Mouse (Mus musculus): ENCODE data around the gene Gramd1b. TPM values are rescaled to one million over a fixed set of nuclear protein-coding genes. Genes with fewer than 3 reads are reported as not detected.

The Gramd1b gene
- polyA plus RNA-seq, 1 experiment, result 0.02 TPM

- TF ChIP-seq GATA1 (IDR thresholded peaks at IDR 0.05; ENCODE audit: low read length) (no peak), TAL1 (IDR thresholded peaks at IDR 0.05; ENCODE audit: low read length) (no peak)
- H3K27me3 ChIP-seq (ENCODE audit: control insufficient read depth), result no peaks in the 10 kb centered on the region
- H3K36me3 ChIP-seq (ENCODE audit: control insufficient read depth), result no peaks in the 10 kb centered on the region
- H3K4me3 ChIP-seq (replicated peaks), result no peak overlapping the region
- no peaks in the 10 kb centered on the region for H3K9me3 ChIP-seq (ENCODE audit: control insufficient read depth, low read length)
- H3K4me1 ChIP-seq (ENCODE audit: control insufficient read depth), result no peaks in the 10 kb centered on the region
These were observed 140.3 kb downstream of the Gramd1b start for GRCm38 (mm10) chr9:40390904-40391303.

GRCm38 (mm10) chr9:40390396-40390760, 140.8 kb downstream of the Gramd1b start:
- TF ChIP-seq GATA1 (IDR thresholded peaks at IDR 0.05; ENCODE audit: low read length) (no peak), TAL1 (IDR thresholded peaks at IDR 0.05; ENCODE audit: low read length) (no peak)
- Histone ChIP-seq H3K27me3 (ENCODE audit: control insufficient read depth) (no peaks in the 10 kb centered on the region), H3K4me1 (ENCODE audit: control insufficient read depth) (no peaks in the 10 kb centered on the region), H3K36me3 (ENCODE audit: control insufficient read depth) (no peaks in the 10 kb centered on the region), H3K9me3 (ENCODE audit: control insufficient read depth, low read length) (no peaks in the 10 kb centered on the region), H3K4me3 (replicated peaks) (no peak overlapping the region)

GRCm38 (mm10) chr9:40389669-40390395, 141.4 kb downstream of the Gramd1b start:
- Histone ChIP-seq H3K9me3 (ENCODE audit: control insufficient read depth, low read length) (no peaks in the 10 kb centered on the region; the same call in 1 of the 2 replicates), H3K27me3 (ENCODE audit: control insufficient read depth) (no peaks in the 10 kb centered on the region), H3K36me3 (ENCODE audit: control insufficient read depth) (no peaks in the 10 kb centered on the region), H3K4me1 (ENCODE audit: control insufficient read depth) (no peaks in the 10 kb centered on the region), H3K4me3 (replicated peaks) (no peak overlapping the region)
- TF ChIP-seq GATA1 (IDR thresholded peaks at IDR 0.05; ENCODE audit: low read length) (no peak), TAL1 (IDR thresholded peaks at IDR 0.05; ENCODE audit: low read length) (no peak)

- Histone ChIP-seq H3K36me3 (ENCODE audit: control insufficient read depth) (no peaks in the 10 kb centered on the region), H3K4me3 (replicated peaks) (no peak overlapping the region), H3K4me1 (ENCODE audit: control insufficient read depth) (no peaks in the 10 kb centered on the region), H3K9me3 (ENCODE audit: control insufficient read depth, low read length) (no peaks in the 10 kb centered on the region; the same call in 1 of the 2 replicates), H3K27me3 (ENCODE audit: control insufficient read depth) (no peaks in the 10 kb centered on the region)
- TF ChIP-seq GATA1 (IDR thresholded peaks at IDR 0.05; ENCODE audit: low read length) (no peak), TAL1 (IDR thresholded peaks at IDR 0.05; ENCODE audit: low read length) (no peak)
These were observed 142.0 kb downstream of the Gramd1b start for GRCm38 (mm10) chr9:40389175-40389574.

- H3K9me3 ChIP-seq (ENCODE audit: control insufficient read depth, low read length), result no peaks in the 10 kb centered on the region; the same call in 1 of the 2 replicates
- H3K4me1 ChIP-seq (ENCODE audit: control insufficient read depth), result no peaks in the 10 kb centered on the region
- H3K27me3 ChIP-seq (ENCODE audit: control insufficient read depth), result no peaks in the 10 kb centered on the region
- no peak overlapping the region for H3K4me3 ChIP-seq (replicated peaks)
- TF ChIP-seq GATA1 (IDR thresholded peaks at IDR 0.05; ENCODE audit: low read length), result no peak
- TF ChIP-seq TAL1 (IDR thresholded peaks at IDR 0.05; ENCODE audit: low read length), result no peak
- no peaks in the 10 kb centered on the region for H3K36me3 ChIP-seq (ENCODE audit: control insufficient read depth)
These were observed 146.4 kb downstream of the Gramd1b start for GRCm38 (mm10) chr9:40384781-40385180.

GRCm38 (mm10) chr9:40382508-40382907, 148.7 kb downstream of the Gramd1b start:
- Histone ChIP-seq H3K27me3 (ENCODE audit: control insufficient read depth) (no peaks in the 10 kb centered on the region), H3K4me1 (ENCODE audit: control insufficient read depth) (no peaks in the 10 kb centered on the region), H3K9me3 (ENCODE audit: control insufficient read depth, low read length) (no peaks in the 10 kb centered on the region; the same call in 1 of the 2 replicates), H3K36me3 (ENCODE audit: control insufficient read depth) (no peaks in the 10 kb centered on the region), H3K4me3 (replicated peaks) (no peak overlapping the region)
- TF ChIP-seq TAL1 (IDR thresholded peaks at IDR 0.05; ENCODE audit: low read length) (no peak), GATA1 (IDR thresholded peaks at IDR 0.05; ENCODE audit: low read length) (no peak)

GRCm38 (mm10) chr9:40381416-40382411, 149.5 kb downstream of the Gramd1b start:
- Histone ChIP-seq H3K27me3 (ENCODE audit: control insufficient read depth) (no peaks in the 10 kb centered on the region), H3K4me3 (replicated peaks) (no peak overlapping the region), H3K9me3 (ENCODE audit: control insufficient read depth, low read length) (no peaks in the 10 kb centered on the region; the same call in 1 of the 2 replicates), H3K4me1 (ENCODE audit: control insufficient read depth) (no peaks in the 10 kb centered on the region), H3K36me3 (ENCODE audit: control insufficient read depth) (no peaks in the 10 kb centered on the region)
- TF ChIP-seq TAL1 (IDR thresholded peaks at IDR 0.05; ENCODE audit: low read length) (no peak), GATA1 (IDR thresholded peaks at IDR 0.05; ENCODE audit: low read length) (no peak)

GRCm38 (mm10) chr9:40376711-40377410, 154.3 kb downstream of the Gramd1b start:
- Histone ChIP-seq H3K9me3 (ENCODE audit: control insufficient read depth, low read length) (no peaks in the 10 kb centered on the region), H3K4me1 (ENCODE audit: control insufficient read depth) (no peaks in the 10 kb centered on the region)

More at GRCm38 (mm10) chr9:40376711-40377410, 154.3 kb downstream of the Gramd1b start:
- no peak overlapping the region for H3K4me3 ChIP-seq (replicated peaks)
- no peaks in the 10 kb centered on the region for H3K36me3 ChIP-seq (ENCODE audit: control insufficient read depth)
- TF ChIP-seq GATA1 (IDR thresholded peaks at IDR 0.05; ENCODE audit: low read length) (no peak), TAL1 (IDR thresholded peaks at IDR 0.05; ENCODE audit: low read length) (no peak)
- H3K27me3 ChIP-seq (ENCODE audit: control insufficient read depth), result no peaks in the 10 kb centered on the region

All from erythroblast, embryonic 14.5 days (primary cell).